Mouse (Mus musculus) brain, embryonic 18.5 days (tissue): ENCODE results near the gene Sh2b1.

Experiments
- DNase-seq: peaks from one replicate; pipeline ENCODE4 v3.0.0-alpha.2; 2012; ENCODE audit warnings: low read depth, low spot score

Sh2b1 gene

DNA sequence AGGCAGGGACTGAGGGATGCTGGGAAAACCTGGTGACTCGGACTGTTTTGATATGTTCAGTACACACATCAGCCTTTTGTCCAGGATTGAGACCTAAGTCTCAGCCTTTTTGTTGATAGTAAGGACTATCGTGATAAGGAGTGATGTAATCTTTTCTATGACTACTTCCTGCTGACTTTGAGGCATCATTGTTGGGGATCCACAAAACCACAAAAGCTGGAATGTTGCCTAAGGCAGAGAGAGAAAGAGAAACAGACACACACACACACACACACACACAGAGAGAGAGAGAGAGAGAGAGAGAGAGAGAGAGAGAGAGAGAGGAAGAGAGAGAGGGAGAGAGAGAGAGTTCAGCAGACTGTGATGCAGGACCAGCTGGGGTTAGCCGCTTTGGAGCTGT, 56.7 kb downstream of the Sh2b1 start:
- no peak for DNase-seq

DNA sequence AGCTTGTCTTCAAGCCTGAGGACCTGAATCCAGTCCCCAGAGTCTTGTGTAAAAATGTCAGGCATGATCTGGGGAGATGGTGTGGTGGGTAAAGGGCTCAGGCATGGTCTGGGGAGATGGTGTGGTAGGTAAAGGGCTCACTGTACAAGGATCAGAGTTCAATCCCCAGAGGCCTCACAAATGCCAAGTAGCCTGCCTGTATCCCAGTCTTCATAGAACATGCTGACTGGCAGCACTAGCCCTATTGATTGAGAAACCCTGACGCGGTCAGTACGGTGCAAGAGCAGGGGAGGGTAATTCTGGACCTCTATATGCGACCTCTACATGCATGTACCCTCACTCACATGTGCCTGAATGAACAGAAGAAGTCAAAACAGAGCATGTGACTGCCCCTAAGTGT, 57.6 kb downstream of the Sh2b1 start:
- no peak for DNase-seq

DNA sequence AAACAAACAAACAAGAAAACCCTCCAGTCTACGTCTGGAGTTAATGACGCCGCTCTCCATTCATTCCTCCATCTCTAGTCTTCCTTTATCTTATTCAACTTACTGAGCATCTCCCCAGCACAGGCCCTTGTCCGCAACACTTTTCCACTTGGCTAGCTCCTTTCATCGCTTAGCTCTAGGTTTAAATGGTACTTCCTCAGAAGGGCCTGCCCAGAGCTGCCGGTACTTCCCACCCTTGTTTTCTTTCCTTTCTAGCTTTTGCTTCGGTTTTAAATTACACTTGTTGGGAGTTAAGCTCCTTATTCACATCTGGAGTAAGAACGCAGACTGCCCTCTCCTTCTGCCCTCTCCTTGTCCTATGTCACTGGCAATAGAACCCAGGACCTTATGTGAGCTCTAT, 58.2 kb downstream of the Sh2b1 start:
- DNase-seq, result no peak
